ENCODE assay signal across 12 mouse cellular contexts in genomic region chr6:121336558-121336957, GRCm38 (mm10). TPM values are rescaled to one million over a fixed set of nuclear protein-coding genes. Genes with fewer than 3 reads are reported as not detected.
DNase-seq lines count a peak whose midpoint lies in the region; ATAC-seq and TF ChIP-seq lines count a peak whose summit lies in the region.
"Had no signal": no experiment of that assay in that cellular context is flagged by ENCODE, and none has a peak within 500 bp of the region (broad histone marks: within the 10 kb centered on the region; RNA-seq: fewer than 3 reads in every experiment).

No protein-coding gene starts in this region.

- WGBS in intestine, embryonic 15.5 days = 56% methylated on average over 8 of the region's 8 CpGs
- 45% methylated on average over 8 of the region's 8 CpGs for WGBS in intestine, postnatal 0 days

- TF ChIP-seq CTCF in intestine, postnatal 0 days (IDR thresholded peaks at IDR 0.05; ENCODE audit: low read depth) = no peak

- H3K27me3 ChIP-seq in intestine, embryonic 15.5 days (replicated peaks) = no peaks in the 10 kb centered on the region
- H3K27me3 ChIP-seq in intestine, postnatal 0 days (replicated peaks; ENCODE audit: control insufficient read depth, insufficient read depth, low read length) = no peaks in the 10 kb centered on the region

- peak; percentile 29; the same call in 1 of the 2 replicates for ATAC-seq in intestine, embryonic 15.5 days
- no peak for ATAC-seq in intestine, postnatal 0 days
- ATAC-seq in granulocyte monocyte progenitor cell, adult 5-6 weeks (replicated peaks; ENCODE audit: poor library complexity, severe bottlenecking) = peak; percentile 26
- ATAC-seq in megakaryocyte progenitor cell, adult 5-6 weeks (replicated peaks; ENCODE audit: poor library complexity) = peak; percentile 72
- ATAC-seq in activated CD4-positive, CD25-positive, alpha-beta regulatory T cell, adult 4 months = no peak

- peak; percentile 80 to 81 for DNase-seq in thymus, postnatal 10 days (ENCODE audit: low spot score in 2 of 2)
- DNase-seq in ovary, postnatal 10 days (ENCODE audit: low spot score) = no peak
- no peak for DNase-seq in lung, postnatal 36 days
- DNase-seq: right cerebral cortex, postnatal 4 days had no signal

- H3K4me3 ChIP-seq in intestine, embryonic 15.5 days (replicated peaks) = no peak overlapping the region
- H3K4me3 ChIP-seq in intestine, postnatal 0 days (ENCODE audit: low read depth, low read length) = no peak overlapping the region
- H3K4me3 ChIP-seq: hindbrain, embryonic 12.5 days had no signal

- H3K4me1 ChIP-seq in intestine, embryonic 15.5 days (replicated peaks) = no peaks in the 10 kb centered on the region
- H3K4me1 ChIP-seq in intestine, postnatal 0 days (replicated peaks; ENCODE audit: control insufficient read depth, insufficient read depth, low read length) = no peaks in the 10 kb centered on the region
- H3K4me1 ChIP-seq: hindbrain, embryonic 12.5 days had no signal

- no peak overlapping the region for H3K9ac ChIP-seq in intestine, embryonic 15.5 days
- H3K9ac ChIP-seq in intestine, postnatal 0 days (ENCODE audit: low read depth, low read length) = no peak overlapping the region
- H3K9ac ChIP-seq: hindbrain, embryonic 12.5 days had no signal

- no peaks in the 10 kb centered on the region for H3K36me3 ChIP-seq in intestine, embryonic 15.5 days
- no peaks in the 10 kb centered on the region for H3K36me3 ChIP-seq in intestine, postnatal 0 days (ENCODE audit: control insufficient read depth, insufficient read depth)
- H3K36me3 ChIP-seq: hindbrain, embryonic 12.5 days had no signal

- no peaks in the 10 kb centered on the region for H3K9me3 ChIP-seq in intestine, embryonic 15.5 days
- H3K9me3 ChIP-seq in intestine, postnatal 0 days (ENCODE audit: control insufficient read depth) = no peaks in the 10 kb centered on the region
- H3K9me3 ChIP-seq: hindbrain, embryonic 12.5 days had no signal

- no peak overlapping the region for H3K27ac ChIP-seq in intestine, embryonic 15.5 days
- H3K27ac ChIP-seq in intestine, postnatal 0 days (ENCODE audit: low read depth, low read length) = no peak overlapping the region
- H3K27ac ChIP-seq: hindbrain, embryonic 12.5 days had no signal

- no peak overlapping the region for H3K4me2 ChIP-seq in intestine, embryonic 15.5 days (replicated peaks)
- no peak overlapping the region for H3K4me2 ChIP-seq in intestine, postnatal 0 days (replicated peaks; ENCODE audit: low read depth)
- H3K4me2 ChIP-seq: hindbrain, embryonic 12.5 days had no signal

RNA-seq across cellular contexts. Expression of gene Slc6a12, which starts 6.3 kb away (rescaled TPM):
- polyA plus RNA-seq in intestine, embryonic 15.5 days (2015; fragmentation: Nextera tagmentation; extraction: Ambion mirVana) = 0.11 and 0.19 TPM in 2 replicates
- 0.16 and 0.20 TPM in 2 replicates for polyA plus RNA-seq in intestine, postnatal 0 days (2015; fragmentation: Nextera tagmentation; extraction: Ambion mirVana)
- total RNA-seq in granulocyte monocyte progenitor cell, adult 5-6 weeks (2014; fragmentation: Nextera tagmentation) = 1.1 TPM in 1 of 2 replicates, not detected in the other
- 1.3 and 2.0 TPM in 2 replicates for total RNA-seq in granulocyte monocyte progenitor cell, adult 5-6 weeks (2017)
- total RNA-seq in megakaryocyte progenitor cell, adult 5-6 weeks (2015) = 0.37 and 1.0 TPM in 2 replicates
- 0.54 and 3.6 TPM in 2 replicates for total RNA-seq in megakaryocyte progenitor cell, adult 5-6 weeks (2017)
- not detected for polyA plus RNA-seq in activated CD4-positive, CD25-positive, alpha-beta regulatory T cell, adult 4 months (2017; shearing (Covaris generic))
- total RNA-seq: heart, adult 8-10 months had no signal

RNA-seq across cellular contexts. Expression of gene Slc6a13, which starts 36.5 kb away (rescaled TPM):
- polyA plus RNA-seq in intestine, embryonic 15.5 days (2015; fragmentation: Nextera tagmentation; extraction: Ambion mirVana) = 1.3 and 1.6 TPM in 2 replicates
- polyA plus RNA-seq in intestine, postnatal 0 days (2015; fragmentation: Nextera tagmentation; extraction: Ambion mirVana) = 0.21 and 0.40 TPM in 2 replicates
- total RNA-seq in granulocyte monocyte progenitor cell, adult 5-6 weeks (2014; fragmentation: Nextera tagmentation) = 5.6 and 5.9 TPM in 2 replicates
- 2.4 and 3.9 TPM in 2 replicates for total RNA-seq in granulocyte monocyte progenitor cell, adult 5-6 weeks (2017)
- 3.9 and 4.3 TPM in 2 replicates for total RNA-seq in megakaryocyte progenitor cell, adult 5-6 weeks (2015)
- total RNA-seq in megakaryocyte progenitor cell, adult 5-6 weeks (2017) = 3.4 and 3.5 TPM in 2 replicates
- under 1 TPM; 0.55 to 0.93 TPM for polyA plus RNA-seq in activated CD4-positive, CD25-positive, alpha-beta regulatory T cell, adult 4 months (2017; shearing (Covaris generic))
- polyA plus RNA-seq: C2C12 had no signal

Comparison
In these comparisons a context has a peak if more than half of its experiments do, and no peak if none do; other contexts are left out.
1. ATAC-seq: peak in intestine, embryonic 15.5 days (single experiment), granulocyte monocyte progenitor cell, adult 5-6 weeks (single experiment) and megakaryocyte progenitor cell, adult 5-6 weeks (single experiment); none in intestine, postnatal 0 days (single experiment) and activated CD4-positive, CD25-positive, alpha-beta regulatory T cell, adult 4 months (single experiment).
2. DNase-seq: peak in thymus, postnatal 10 days (2 of 2); none in ovary, postnatal 10 days (single experiment) and lung, postnatal 36 days (single experiment).